Mouse (Mus musculus): Measurements from ENCODE around the gene Plin3. TPM values are rescaled to one million over a fixed set of nuclear protein-coding genes. Genes with fewer than 3 reads are reported as not detected.
A peak's percentile ranks its signal among the peaks of the same experiment; 100 is the strongest.

Gene Plin3
- polyA plus RNA-seq, 1 experiment from 2014 or later, result 56.6 TPM

GRCm38 (mm10) chr17:56296201-56296600, 3.5 kb upstream of the Plin3 start:
- Histone ChIP-seq H3K27me3 (no peaks in the 10 kb centered on the region), H3K27ac (no peak overlapping the region), H3K9ac (no peak overlapping the region), H3K4me1 (peaks cover 5% of the 10 kb centered on the region), H3K36me3 (no peaks in the 10 kb centered on the region), H3K4me2 (replicated peaks) (no peak overlapping the region), H3K4me3 (no peak overlapping the region), H3K9me3 (no peaks in the 10 kb centered on the region)
- 68% methylated on average over 1 of the region's 1 CpGs for WGBS
- ATAC-seq (ENCODE audit: insufficient number of reproducible peaks, insufficient read depth, low FRiP score, low TSS enrichment), result no peak

- Histone ChIP-seq H3K36me3 (no peaks in the 10 kb centered on the region), H3K27ac (no peak overlapping the region), H3K9me3 (no peaks in the 10 kb centered on the region), H3K9ac (no peak overlapping the region), H3K4me3 (no peak overlapping the region), H3K27me3 (no peaks in the 10 kb centered on the region), H3K4me1 (peaks cover 10% of the 10 kb centered on the region), H3K4me2 (replicated peaks) (no peak overlapping the region)
- WGBS, result 88% methylated on average over 19 of the region's 19 CpGs
- no peak for ATAC-seq (ENCODE audit: insufficient number of reproducible peaks, insufficient read depth, low FRiP score, low TSS enrichment)
These were observed 1.6 kb upstream of the Plin3 start for GRCm38 (mm10) chr17:56294241-56294640.

- Histone ChIP-seq H3K27me3 (no peaks in the 10 kb centered on the region), H3K4me1 (peaks cover 20% of the 10 kb centered on the region), H3K9me3 (no peaks in the 10 kb centered on the region), H3K4me3 (no peak overlapping the region), H3K36me3 (no peaks in the 10 kb centered on the region), H3K4me2 (replicated peaks) (no peak overlapping the region), H3K9ac (no peak overlapping the region), H3K27ac (no peak overlapping the region)
- ATAC-seq (ENCODE audit: insufficient number of reproducible peaks, insufficient read depth, low FRiP score, low TSS enrichment), result no peak
- 70% methylated on average over 1 of the region's 1 CpGs for WGBS
These were observed 618 bp upstream of the Plin3 start for GRCm38 (mm10) chr17:56293291-56293690.

GRCm38 (mm10) chr17:56291826-56292475, 722 bp downstream of the Plin3 start:
- peak overlapping the region; percentile 76 for H3K4me2 ChIP-seq (replicated peaks)
- peaks cover 27% of the 10 kb centered on the region for H3K4me1 ChIP-seq
- 0 out of 2 replicates have a peak, but pooled peaks cover 3% of the 10 kb centered on the region for H3K36me3 ChIP-seq
- H3K9ac ChIP-seq, result no peak overlapping the region
- ATAC-seq (ENCODE audit: insufficient number of reproducible peaks, insufficient read depth, low FRiP score, low TSS enrichment), result no peak
- H3K9me3 ChIP-seq, result no peaks in the 10 kb centered on the region
- H3K27me3 ChIP-seq, result no peaks in the 10 kb centered on the region
- peak overlapping the region; percentile 96; the same call in 1 of the 2 replicates for H3K27ac ChIP-seq
- WGBS, result 67% methylated on average over 7 of the region's 7 CpGs
- no peak overlapping the region for H3K4me3 ChIP-seq

GRCm38 (mm10) chr17:56291171-56291511, 1.5 kb downstream of the Plin3 start:
- ATAC-seq (ENCODE audit: insufficient number of reproducible peaks, insufficient read depth, low FRiP score, low TSS enrichment), result peak; percentile 86
- peak overlapping the region; percentile 53; the same call in 1 of the 2 replicates for H3K4me3 ChIP-seq
- 3% methylated on average over 16 of the region's 16 CpGs for WGBS

GRCm38 (mm10) chr17:56290388-56291170, 2.1 kb downstream of the Plin3 start:
- Histone ChIP-seq H3K27ac (peak overlapping the region; percentile 96), H3K4me2 (replicated peaks) (peak overlapping the region; percentile 76), H3K36me3 (peaks cover 14% of the 10 kb centered on the region), H3K27me3 (no peaks in the 10 kb centered on the region), H3K4me1 (peaks cover 27% of the 10 kb centered on the region), H3K4me3 (peak overlapping the region; percentile 53), H3K9me3 (no peaks in the 10 kb centered on the region), H3K9ac (peak overlapping the region; percentile 63)
- WGBS, result 2% methylated on average over 17 of the region's 17 CpGs
- peak; percentile 82 for ATAC-seq (ENCODE audit: insufficient number of reproducible peaks, insufficient read depth, low FRiP score, low TSS enrichment)

More at GRCm38 (mm10) chr17:56291171-56291511, 1.5 kb downstream of the Plin3 start:
- peak overlapping the region; percentile 96 for H3K27ac ChIP-seq
- peaks cover 8% of the 10 kb centered on the region for H3K36me3 ChIP-seq
- H3K27me3 ChIP-seq, result no peaks in the 10 kb centered on the region
- peak overlapping the region; percentile 50 for H3K9ac ChIP-seq
- H3K4me1 ChIP-seq, result peaks cover 27% of the 10 kb centered on the region
- H3K4me2 ChIP-seq (replicated peaks), result peak overlapping the region; percentile 76
- H3K9me3 ChIP-seq, result no peaks in the 10 kb centered on the region

GRCm38 (mm10) chr17:56289371-56290331, 3.0 kb downstream of the Plin3 start:
- Histone ChIP-seq H3K9ac (peak overlapping the region; percentile 63), H3K4me1 (peaks cover 27% of the 10 kb centered on the region), H3K4me3 (peak overlapping the region; percentile 53), H3K27ac (peak overlapping the region; percentile 96), H3K4me2 (replicated peaks) (peak overlapping the region; percentile 76), H3K9me3 (no peaks in the 10 kb centered on the region), H3K36me3 (peaks cover 23% of the 10 kb centered on the region), H3K27me3 (no peaks in the 10 kb centered on the region)
- WGBS, result under 1% methylated on average over 23 of the region's 23 CpGs
- peak; percentile 8 for ATAC-seq (ENCODE audit: insufficient number of reproducible peaks, insufficient read depth, low FRiP score, low TSS enrichment)

- peaks cover 29% of the 10 kb centered on the region for H3K36me3 ChIP-seq
- peak overlapping the region; percentile 76 for H3K4me2 ChIP-seq (replicated peaks)
- H3K27me3 ChIP-seq, result no peaks in the 10 kb centered on the region
- peaks cover 27% of the 10 kb centered on the region for H3K4me1 ChIP-seq
- H3K4me3 ChIP-seq, result peak overlapping the region; percentile 53
- peak overlapping the region; percentile 63 for H3K9ac ChIP-seq
- WGBS, result 29% methylated on average over 3 of the region's 3 CpGs
- H3K9me3 ChIP-seq, result no peaks in the 10 kb centered on the region
- H3K27ac ChIP-seq, result peak overlapping the region; percentile 96
- no peak for ATAC-seq (ENCODE audit: insufficient number of reproducible peaks, insufficient read depth, low FRiP score, low TSS enrichment)
These were observed 3.8 kb downstream of the Plin3 start for GRCm38 (mm10) chr17:56288866-56289265.

- Histone ChIP-seq H3K9ac (no peak overlapping the region), H3K4me3 (no peak overlapping the region), H3K27ac (peak overlapping the region; percentile 32), H3K27me3 (no peaks in the 10 kb centered on the region), H3K36me3 (peaks cover 34% of the 10 kb centered on the region), H3K4me1 (peaks cover 27% of the 10 kb centered on the region), H3K4me2 (replicated peaks) (peak overlapping the region; percentile 27), H3K9me3 (no peaks in the 10 kb centered on the region)
- no peak for ATAC-seq (ENCODE audit: insufficient number of reproducible peaks, insufficient read depth, low FRiP score, low TSS enrichment)
- WGBS, result 59% methylated on average over 3 of the region's 3 CpGs
These were observed 4.8 kb downstream of the Plin3 start for GRCm38 (mm10) chr17:56287830-56288229.

- no peak overlapping the region for H3K27ac ChIP-seq
- 92% methylated on average over 11 of the region's 11 CpGs for WGBS
- peaks cover 22% of the 10 kb centered on the region for H3K4me1 ChIP-seq
- ATAC-seq (ENCODE audit: insufficient number of reproducible peaks, insufficient read depth, low FRiP score, low TSS enrichment), result no peak
- no peak overlapping the region for H3K4me2 ChIP-seq (replicated peaks)
- H3K36me3 ChIP-seq, result peaks cover 47% of the 10 kb centered on the region
- H3K9me3 ChIP-seq, result no peaks in the 10 kb centered on the region
- no peak overlapping the region for H3K9ac ChIP-seq
- H3K4me3 ChIP-seq, result no peak overlapping the region
- H3K27me3 ChIP-seq, result no peaks in the 10 kb centered on the region
These were observed 6.7 kb downstream of the Plin3 start for GRCm38 (mm10) chr17:56285995-56286394.

- no peak overlapping the region for H3K27ac ChIP-seq
- H3K9me3 ChIP-seq, result no peaks in the 10 kb centered on the region
- H3K4me2 ChIP-seq (replicated peaks), result no peak overlapping the region
- WGBS, result 90% methylated on average over 8 of the region's 8 CpGs
- no peak overlapping the region for H3K4me3 ChIP-seq
- H3K9ac ChIP-seq, result no peak overlapping the region
- H3K4me1 ChIP-seq, result peaks cover 12% of the 10 kb centered on the region
- peaks cover 63% of the 10 kb centered on the region for H3K36me3 ChIP-seq
- no peak for ATAC-seq (ENCODE audit: insufficient number of reproducible peaks, insufficient read depth, low FRiP score, low TSS enrichment)
- no peaks in the 10 kb centered on the region for H3K27me3 ChIP-seq
These were observed 9.4 kb downstream of the Plin3 start for GRCm38 (mm10) chr17:56283316-56283715.
